Mouse (Mus musculus): ENCODE measurements at regions not wholly inside any gene's neighbourhood (a gene's known extent, or its start where the extent isn't known, plus 50 kb on each side); places are given as distances from the start of the nearest gene placed in this dataset.

DNA sequence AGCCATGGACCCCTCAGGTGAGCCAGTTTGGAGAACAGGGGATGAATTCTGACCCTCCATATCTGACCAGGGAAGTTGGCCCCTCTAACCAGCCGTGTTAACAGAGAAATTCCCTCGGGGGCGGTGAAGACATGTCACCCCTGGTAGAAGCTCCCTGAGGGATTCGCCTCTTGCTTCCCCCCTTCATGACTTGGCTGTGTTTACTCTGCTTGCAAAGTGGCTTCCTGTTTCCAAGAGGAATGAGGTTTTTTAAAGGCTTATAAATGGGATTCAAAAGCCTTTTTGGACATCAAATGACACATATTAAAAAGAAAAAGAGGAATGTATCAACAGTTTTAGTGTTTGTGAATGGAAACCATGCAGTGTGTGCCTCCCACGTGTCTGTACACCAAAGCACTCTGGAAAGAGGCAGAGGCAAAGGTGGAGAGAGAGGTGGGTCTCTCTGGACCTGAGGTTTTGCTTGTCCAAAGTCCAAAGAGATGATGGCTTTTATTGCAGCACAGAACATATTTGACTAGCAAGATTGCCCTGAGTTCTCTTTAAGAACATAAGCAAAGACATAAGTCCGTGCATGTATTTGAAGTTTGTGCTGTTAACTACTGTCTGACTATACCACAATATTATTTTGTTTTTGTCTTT, 308.9 kb upstream of the Tbx3 start:
- TF ChIP-seq POLR2A (IDR thresholded peaks at IDR 0.05; ENCODE audit: insufficient read depth, low read length), result no peak
- no peak for TF ChIP-seq CTCF (IDR thresholded peaks at IDR 0.05; ENCODE audit: low read depth, low read length)
- TF ChIP-seq EP300 (IDR thresholded peaks at IDR 0.05; ENCODE audit: insufficient read depth, low read depth, low read length), result no peak

All from ES-Bruce4 (cell line).